Mouse (Mus musculus): ENCODE measurements around the gene Sorl1.

- TF ChIP-seq UBTF (IDR thresholded peaks at IDR 0.05; ENCODE audit: low read depth, low read length) (no peak), POLR2A (IDR thresholded peaks at IDR 0.05; ENCODE audit: low read depth, low read length) (no peak)
These were observed 142.8 kb downstream of the Sorl1 start for GRCm38 (mm10) chr9:41981306-41981705.

All from CH12.LX (cell line).